Mouse (Mus musculus): Measurements from ENCODE around the gene Pak1.

The Pak1 gene

DNA sequence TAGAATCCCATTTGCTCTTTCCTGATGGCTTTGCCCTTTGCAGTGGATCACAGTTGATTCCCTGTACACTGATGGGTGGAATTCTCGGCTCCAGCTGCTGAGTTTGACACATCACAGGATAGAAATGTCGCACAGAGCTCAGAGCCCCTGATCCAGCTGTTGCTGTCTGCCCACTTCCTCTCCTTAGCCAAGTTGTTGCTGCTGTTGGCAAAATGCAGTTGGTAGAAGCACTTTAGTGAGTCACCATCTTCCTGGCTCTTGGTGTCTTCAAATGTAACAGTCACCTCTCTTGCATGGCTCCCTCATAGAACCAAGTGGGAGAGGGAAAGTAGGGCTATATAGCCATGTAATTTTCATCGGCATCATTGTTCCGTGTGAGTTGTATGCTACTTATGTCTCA lies 11.2 kb upstream of the Pak1 start:
- no peak for DNase-seq (ENCODE audit: low spot score in 2 of 2)

DNA sequence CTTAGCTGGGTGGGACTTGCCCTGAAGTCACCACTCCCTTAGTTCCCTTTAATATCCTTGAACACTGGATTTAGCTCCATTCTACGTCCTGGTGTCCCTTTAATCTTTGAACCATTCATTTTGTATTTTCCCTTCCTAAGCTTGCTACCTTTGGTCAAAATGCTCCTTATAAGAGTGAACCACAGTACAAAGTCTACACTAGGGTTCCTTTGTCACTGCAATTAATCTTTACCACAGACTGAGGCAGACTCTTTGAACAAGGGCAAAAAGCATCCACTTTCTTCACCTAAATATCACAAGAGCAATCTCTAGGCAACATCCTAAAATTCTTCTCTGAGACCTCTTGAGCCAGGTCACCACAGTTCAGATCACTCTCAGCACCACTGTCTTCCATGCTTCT lies 8.1 kb upstream of the Pak1 start:
- no peak for DNase-seq (ENCODE audit: low spot score in 2 of 2)

DNA sequence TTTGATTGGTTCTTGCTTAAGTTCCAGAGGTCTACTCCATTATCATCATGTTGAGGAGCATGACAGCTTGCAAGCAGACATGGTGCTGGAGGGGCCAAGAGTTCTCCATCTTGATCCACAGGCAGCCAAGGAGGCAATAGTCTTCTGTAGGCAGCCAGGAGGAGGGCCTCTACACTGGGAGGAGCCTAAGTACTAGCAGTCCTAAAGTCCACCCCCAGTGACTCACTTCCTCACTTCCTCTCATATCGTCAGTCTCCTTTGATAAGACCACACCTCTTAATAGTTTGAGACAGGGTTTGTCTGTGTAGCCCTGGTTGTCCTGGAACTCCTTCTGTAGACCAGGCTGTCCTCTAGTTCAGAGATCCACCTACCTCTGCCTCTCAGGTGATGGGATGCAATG lies 7.5 kb upstream of the Pak1 start:
- DNase-seq (ENCODE audit: low spot score in 2 of 2): no peak

DNA sequence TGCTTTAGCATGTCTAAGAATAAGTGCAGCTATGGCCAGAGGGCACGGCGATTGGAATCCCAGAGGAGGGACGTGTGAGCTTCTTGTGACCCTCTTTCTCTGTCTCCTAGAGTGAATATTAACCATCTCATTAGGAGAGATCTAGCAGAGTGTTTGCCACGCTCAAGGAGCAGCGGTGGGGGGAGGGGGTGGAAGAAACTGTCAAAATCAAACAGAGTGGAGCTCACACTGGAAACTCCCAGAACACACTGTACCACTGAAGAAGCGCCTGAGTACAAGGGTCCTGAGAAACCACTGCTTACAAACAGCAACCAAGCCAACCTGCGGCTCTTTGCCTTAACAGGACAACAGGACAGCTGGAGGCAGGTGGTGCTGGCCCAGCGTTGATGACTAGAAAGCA lies 6.8 kb upstream of the Pak1 start:
- DNase-seq (ENCODE audit: low spot score in 2 of 2): no peak

DNA sequence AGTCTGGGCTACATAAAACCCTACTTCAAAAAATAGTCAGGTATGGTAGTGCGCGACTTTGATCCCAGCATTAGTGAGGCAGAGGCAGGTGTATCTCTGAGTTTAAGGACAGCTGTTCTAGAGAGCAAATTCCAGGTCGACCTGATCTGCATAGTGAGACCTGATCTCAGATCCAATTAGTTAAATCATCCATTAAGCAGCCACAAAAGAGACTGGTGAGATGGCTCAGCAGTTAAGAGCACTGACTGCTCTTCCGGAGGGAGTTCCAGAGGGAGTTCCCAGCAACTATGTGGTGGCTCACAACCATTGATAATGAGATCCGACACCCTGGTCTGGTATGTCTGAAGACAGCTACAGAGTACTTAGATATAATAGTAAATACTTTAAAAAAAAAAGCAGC lies 4.8 kb upstream of the Pak1 start:
- DNase-seq (ENCODE audit: low spot score in 2 of 2): no peak

DNA sequence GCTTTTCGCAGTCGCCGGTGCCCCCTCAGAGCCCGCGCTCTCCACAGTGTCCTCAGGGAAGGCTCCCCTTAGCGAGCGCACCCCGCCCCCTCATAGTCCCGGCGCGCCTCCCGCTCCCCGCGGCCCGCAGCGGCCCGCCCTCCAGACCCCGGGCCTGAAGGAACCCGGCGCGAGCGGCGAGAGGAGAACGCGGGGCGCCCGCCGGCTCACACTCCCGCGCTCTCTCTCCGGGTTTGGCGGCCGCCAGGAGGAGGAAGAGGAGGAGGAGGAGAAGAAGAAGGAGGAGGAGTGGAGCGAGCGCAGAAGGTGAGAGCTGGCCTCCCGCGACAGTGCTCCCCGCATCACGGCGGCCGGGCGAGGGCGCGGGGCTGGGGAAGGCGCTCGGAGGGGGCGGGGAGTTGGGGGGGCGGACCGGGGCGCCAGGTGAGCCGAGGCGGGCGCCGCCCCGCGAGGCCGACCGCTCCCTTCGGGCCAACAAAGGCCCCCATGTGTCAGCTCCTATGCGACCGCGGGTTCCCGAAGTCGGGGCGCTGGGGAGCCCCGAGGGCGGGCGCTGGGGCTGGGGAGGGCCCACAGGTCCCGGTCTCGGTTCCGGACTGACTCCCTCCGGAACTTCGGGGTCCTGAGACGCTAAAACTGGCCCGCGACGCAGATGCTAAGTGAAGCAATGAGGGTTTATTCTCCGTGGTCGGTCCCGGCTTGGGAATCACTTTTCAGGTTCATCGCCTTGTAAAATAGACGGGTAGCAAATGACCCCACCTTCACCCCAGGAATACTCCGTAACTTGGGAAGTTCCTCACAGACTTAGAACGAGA lies 535 bp downstream of the Pak1 start:
- peak in 1 of 2 experiments; percentile 42 for DNase-seq (ENCODE audit: low spot score in 2 of 2)

DNA sequence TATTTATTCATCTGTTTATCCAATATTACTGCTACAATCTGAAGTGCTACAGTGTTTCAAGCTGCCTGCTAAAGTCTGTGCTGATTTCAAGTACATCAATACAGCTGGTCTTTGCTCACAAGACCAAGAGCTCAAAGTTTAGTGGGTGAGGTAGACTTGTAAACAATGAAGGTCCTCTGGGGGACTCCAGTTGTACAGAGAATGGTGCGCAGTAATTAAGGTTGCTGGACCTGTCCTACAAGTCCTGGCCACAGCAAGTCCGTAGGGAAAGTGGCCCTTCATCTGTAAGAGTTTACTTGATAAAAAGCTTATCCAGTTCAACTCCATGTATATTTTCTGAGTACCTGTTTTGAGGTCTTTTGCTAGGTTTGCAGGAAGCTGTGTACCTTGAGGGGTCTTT lies 1.9 kb downstream of the Pak1 start:
- peak; percentile 8 to 36 for DNase-seq (ENCODE audit: low spot score in 2 of 2)

DNA sequence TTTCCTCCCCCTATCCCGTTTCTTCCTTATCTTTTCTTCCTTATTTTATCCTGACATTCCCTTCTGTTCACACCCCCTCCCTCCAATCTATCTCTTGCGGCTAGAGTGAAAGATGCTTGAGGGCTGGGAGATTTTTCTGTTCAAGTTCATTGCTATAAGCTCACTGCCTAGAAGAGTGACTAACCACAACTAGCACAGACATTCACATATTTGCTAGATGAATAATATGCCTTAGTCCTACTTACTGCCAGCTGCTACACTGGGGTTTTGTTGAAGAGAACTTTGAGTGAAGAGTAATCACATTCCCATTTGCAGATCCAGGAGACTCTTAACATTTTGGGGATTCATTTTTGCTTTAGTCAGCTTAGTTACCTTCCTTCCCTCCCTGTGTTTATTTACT lies 4.0 kb downstream of the Pak1 start:
- no peak for DNase-seq (ENCODE audit: low spot score in 2 of 2)

DNA sequence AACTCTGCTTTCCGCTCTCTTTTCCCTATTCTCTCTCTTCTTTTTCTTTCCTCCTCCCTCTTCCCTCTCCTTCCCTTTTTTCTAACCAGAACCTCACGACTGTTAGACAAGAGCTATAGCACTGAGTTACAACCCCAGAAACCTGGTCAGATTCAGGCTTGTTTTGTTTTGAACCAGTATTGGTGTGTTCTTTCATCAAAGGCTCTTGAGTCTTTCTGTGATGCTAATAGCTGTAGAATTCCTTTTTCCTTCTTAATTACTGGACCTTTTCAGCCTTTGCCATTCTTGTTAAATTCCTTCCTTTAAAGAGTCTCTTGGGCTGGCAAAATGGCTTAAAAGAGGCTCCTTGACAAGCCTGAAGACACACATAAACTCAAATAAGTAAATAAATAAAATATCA lies 14.8 kb downstream of the Pak1 start:
- DNase-seq (ENCODE audit: low spot score in 2 of 2): no peak

DNA sequence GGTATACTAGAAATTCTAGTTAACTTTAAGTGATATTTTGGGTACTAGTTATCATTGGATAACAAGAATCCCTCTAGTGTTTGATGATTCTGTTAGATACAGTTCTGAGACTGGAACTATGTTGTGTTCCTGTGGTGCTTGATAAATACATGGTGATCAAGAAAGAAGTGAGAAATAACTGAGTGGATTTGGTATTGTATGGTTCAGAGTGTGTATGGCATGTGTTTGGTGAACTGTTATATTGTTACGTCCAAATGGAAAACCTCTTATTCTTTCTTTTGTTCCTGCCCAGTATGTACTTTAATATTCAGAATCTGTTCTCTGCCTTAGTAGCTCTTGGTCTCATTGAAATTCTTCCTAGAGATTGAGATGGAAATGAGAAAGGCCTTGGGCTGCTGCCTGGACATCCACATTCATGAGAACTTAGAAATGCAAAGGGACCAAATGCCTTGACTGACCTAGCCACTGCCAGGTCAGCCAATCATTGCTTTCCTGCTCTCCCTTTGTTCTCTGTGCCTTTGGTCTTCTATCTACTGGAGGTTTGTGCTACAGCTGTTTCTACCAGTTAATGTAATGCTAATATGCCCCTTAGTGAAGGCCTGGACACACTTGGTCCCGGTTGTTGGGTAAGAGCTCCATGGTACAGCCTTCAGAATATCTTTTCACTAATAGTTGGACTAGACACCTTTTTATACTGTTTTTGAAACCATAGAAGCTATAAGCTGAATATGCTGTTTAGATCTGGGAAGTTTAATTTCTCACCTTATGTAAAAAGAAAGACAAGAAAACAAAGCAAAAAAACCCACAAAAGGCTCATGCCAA lies 16.1 kb downstream of the Pak1 start:
- DNase-seq (ENCODE audit: low spot score in 2 of 2): no peak

DNA sequence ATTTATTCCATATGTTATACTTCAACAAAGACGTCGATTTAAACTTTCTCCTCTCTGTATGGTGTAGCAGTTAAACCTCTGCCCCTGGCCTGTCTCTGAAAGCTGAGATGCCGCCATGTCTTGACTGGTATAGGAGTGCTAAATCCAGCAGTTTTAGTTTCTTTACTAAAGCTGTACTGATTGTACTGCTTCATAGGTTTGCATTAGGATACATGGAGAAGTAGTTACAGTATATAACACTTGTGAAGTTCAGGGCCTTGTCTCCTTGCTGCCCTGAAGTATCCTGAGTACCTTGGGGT lies 16.7 kb downstream of the Pak1 start:
- DNase-seq (ENCODE audit: low spot score in 2 of 2): no peak

DNA sequence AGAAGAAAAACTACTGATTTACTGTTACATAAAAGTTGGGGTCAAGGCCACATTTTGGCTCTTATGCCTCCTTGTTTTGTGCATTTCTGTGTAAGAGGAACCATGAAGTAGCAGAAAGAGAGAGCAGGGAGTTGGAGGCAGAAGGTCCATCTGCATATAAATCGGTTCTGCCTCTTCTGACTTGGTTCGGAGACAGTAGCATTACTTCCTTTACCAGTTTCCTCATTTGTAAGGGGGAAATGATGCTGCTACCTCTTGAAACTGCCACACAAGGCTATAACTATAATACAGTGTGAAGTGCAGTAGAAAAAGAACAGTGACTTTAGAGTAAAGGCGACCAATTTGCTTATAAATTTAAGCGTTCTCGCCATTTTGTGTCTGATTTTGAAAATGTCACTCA lies 21.0 kb downstream of the Pak1 start:
- no peak for DNase-seq (ENCODE audit: low spot score in 2 of 2)

DNA sequence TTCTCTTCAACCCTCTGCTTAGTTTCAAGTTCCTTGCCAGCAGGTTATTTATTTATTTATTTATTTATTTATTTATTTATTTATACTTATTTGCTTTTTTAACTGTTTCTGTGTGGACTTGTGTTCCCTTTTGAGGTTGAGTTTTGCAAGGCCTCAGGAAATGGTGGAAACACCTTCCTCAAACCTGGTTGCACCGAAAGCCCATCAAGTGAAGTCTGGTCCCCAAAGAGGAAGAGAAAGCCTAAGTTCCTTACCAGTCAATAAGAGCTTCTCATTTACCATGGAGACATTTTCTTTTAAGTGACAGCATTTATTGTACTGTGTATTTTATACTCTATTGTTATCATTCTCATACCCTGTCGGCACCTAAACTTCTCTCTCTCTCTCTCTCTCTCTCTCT lies 33.5 kb downstream of the Pak1 start:
- DNase-seq (ENCODE audit: low spot score in 2 of 2): no peak

DNA sequence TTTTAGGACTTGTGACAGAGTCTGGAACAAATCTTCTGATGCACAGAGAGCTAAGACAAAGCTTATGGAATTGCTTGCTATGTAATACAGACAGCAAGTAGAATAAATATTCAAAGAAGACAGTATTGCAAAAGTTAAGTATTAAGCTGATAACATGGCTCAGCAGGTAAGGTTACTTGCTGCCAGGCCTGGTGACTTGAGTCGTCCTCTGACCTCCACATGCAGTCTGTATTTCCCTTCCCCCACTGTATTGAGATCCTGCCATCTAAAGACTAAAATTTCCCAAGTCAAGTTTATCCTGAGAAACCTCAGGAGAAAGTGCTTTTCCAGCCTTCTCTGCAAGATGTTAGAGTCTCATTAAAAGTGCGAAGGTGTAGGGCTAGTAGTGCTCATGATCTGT lies 40.8 kb downstream of the Pak1 start:
- no peak for DNase-seq (ENCODE audit: low spot score in 2 of 2)

DNA sequence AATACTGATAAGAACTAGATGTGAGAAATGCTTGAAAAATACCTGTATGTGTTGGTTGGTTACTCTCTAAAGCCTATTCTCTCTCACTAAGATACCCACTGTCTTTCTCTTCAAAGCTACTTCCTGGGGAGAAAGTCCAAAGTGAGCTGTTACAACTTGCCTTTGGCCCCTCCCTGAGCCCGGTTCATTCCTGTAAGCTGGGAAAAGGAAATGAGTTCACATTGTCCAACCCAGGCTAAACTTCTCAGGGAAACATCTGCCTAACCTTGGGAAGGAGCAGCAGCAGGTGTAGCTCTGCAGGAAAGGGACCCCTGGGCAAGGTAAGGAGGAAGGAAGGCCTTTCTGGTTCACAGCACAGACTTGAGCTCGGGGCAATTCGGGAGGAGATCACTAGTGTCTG lies 42.4 kb downstream of the Pak1 start:
- peak in 1 of 2 experiments; percentile 14 for DNase-seq (ENCODE audit: low spot score in 2 of 2)

DNA sequence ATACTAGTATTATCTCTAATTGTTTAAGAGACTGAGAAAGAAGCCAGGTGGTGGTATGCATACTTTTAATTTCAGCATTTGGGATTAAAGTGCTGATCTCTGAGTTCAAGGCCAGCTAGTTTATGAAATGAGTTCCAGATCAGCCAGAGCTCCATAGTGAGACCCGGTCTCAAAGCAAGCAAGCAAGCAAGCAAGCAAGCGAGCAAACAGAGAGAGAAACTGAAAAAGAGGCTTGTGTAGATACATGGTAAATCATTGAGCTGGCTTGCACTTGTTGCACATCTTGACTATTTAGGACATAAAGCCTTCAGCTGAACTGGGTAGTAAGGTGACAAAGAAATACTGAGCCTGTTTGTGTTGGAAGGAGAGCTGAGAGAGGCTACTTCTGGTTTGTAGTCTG lies 44.6 kb downstream of the Pak1 start:
- DNase-seq (ENCODE audit: low spot score in 2 of 2): no peak

DNA sequence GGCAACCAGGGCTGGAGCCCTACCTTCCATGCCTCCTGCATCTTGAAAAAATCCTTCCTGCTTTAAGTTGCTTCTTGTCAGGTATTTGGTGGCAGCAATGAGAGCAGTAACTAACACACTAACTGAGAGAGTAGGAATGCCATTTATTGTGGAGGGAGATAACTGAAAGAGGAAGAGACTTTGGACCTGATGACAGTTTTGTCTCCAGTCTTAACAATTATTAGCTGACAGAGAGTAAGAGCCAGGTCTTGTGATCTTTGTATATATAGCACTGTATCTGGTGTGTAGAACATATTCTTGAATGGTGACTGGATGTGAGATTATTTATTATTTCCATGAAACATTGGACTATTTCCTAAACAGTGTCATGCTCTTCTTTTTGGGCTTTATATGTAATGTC lies 50.2 kb downstream of the Pak1 start:
- DNase-seq (ENCODE audit: low spot score in 2 of 2): no peak

DNA sequence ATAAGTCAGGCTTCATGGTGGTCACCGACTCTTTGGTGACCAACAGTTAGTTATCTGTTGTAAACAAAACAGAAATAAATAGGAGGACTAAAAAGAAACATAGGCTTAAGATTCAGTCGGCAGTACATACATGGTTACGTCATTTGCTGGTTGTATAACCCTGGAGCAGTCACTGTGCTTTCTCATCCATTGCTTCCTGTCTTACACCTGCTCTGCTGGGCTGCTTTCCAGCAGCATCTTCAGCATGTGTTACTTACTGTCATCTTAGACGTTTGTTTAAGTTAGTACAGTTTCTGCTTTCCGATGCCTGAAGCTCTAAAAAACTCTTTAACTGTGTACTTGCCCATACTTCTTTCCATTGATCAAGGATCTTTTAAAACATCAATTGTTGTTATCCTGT lies 53.0 kb downstream of the Pak1 start:
- DNase-seq (ENCODE audit: low spot score in 2 of 2): no peak

DNA sequence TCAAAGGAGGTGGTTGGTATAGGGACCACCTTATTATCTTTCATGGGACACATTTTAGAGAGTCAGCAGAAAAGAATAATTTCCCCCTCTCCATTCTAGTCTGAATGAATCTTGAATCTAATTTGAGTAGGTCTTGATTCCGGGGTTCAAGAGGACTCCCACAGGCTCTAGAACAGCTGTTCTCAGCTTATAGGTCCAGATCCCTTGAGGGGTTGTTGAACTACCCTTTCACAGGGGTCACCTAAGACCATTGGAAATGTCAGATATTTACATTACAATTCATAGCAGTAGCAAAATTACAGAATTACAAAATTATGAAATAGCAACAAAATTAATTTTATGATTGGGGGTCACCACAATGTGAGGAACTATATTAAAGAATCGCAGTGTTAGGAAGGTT lies 54.0 kb downstream of the Pak1 start:
- DNase-seq (ENCODE audit: low spot score in 2 of 2): no peak

DNA sequence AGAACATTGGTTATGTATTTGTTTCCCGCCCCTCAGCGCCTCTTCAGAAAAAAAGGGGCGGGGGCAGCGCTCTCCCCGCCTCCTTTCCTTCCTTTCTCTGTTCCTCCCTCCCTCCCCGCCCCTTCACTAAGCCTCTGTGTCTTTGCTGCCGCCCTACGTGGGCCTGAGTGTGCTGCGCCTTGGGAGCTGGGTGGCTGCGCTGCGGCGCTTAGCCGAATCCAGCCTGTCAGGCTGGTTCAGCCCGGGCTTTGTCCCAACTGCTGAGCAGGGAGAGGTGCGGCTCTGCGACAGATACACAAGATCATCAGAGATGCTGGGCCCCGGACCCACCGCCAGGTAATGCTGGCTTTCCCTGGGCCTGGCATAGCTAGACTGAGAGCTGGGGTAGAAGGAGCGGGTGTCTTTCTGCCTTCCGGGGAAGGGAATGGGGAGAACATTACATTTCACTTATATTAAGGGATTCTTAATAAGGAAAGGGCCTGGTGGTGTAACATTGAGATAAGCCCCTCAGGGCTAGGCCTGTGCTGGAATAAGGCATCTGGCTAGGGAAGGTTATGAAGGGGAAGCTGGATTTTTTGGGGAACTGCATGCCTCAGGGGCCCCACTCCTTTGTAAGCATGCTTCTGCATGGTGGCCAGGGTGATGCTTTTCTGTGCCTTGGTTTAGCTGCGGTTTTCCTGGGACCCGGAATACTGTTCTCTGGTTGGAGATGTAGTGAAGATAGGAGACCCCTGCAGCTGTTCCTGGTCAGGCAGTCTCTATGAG lies 54.6 kb downstream of the Pak1 start:
- peak; percentile 59 to 68 for DNase-seq (ENCODE audit: low spot score in 2 of 2)

DNA sequence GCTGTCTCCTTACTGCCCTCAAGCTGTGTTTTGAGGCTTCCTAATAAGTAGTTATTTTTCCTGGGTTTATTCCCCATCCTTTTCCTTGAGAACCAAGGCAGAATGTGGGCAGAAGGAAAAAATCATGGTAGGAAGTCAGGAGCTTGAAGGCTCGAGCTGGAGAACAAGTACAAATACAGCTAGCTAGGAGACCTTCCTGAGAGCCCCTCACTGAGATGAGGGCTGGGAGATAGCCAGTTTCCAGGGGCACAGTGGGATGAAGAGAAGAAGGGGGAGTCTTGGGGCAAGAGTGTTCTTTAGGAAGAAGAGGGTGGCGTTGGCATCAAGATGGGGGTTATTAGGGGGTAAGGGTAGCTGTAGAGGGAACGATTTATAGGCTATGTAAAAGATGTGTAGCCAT lies 56.1 kb downstream of the Pak1 start:
- DNase-seq (ENCODE audit: low spot score in 2 of 2): no peak

DNA sequence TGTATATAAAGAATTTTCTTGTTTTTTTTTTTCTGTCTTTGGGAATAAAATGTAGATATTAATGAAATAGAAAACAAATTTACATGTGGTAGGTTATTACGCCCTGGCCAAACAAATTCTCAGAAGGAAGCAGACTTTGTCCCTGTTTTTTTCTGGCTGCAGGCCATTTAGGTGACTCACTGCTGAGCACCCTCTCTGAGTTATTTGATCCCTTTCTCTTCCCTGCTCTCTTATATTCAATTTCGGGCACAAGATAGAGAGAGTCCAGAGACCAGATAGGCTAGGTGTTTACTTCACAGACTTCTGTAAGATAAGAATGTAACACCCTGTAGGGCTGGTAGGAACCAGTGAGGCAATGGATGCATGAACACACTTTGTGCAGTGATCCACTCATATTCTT lies 57.2 kb downstream of the Pak1 start:
- peak in 1 of 2 experiments; percentile 24 for DNase-seq (ENCODE audit: low spot score in 2 of 2)

DNA sequence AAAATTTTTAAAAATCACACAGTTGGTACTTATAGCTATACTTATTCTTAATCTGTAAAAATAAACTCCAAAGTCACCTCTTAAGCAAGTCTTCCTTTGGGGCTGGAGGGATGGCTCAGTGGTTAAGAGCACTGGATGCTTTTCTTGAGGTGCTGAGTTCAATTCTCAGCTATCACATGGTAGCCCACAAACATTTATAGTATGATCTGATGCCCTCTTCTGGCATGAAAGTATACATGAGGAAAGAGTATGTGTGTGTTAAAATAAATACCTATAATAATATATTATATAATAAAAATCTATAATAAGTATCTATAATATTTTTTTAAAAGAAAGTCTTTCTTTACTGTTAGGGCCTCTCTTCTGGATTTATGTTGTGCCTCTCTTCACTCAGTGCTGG lies 58.2 kb downstream of the Pak1 start:
- DNase-seq (ENCODE audit: low spot score in 2 of 2): no peak
